Mouse (Mus musculus): ENCODE data around the gene Trp73.

The Trp73 gene

GRCm38 (mm10) chr4:154142211-154143040 lies 2.4 kb upstream of the Trp73 start, which contains the start of gene Wrap73:
Gene Wrap73 (plus strand): TSS chr4:154142372.
- DNase-seq: peak; percentile 91

DNA sequence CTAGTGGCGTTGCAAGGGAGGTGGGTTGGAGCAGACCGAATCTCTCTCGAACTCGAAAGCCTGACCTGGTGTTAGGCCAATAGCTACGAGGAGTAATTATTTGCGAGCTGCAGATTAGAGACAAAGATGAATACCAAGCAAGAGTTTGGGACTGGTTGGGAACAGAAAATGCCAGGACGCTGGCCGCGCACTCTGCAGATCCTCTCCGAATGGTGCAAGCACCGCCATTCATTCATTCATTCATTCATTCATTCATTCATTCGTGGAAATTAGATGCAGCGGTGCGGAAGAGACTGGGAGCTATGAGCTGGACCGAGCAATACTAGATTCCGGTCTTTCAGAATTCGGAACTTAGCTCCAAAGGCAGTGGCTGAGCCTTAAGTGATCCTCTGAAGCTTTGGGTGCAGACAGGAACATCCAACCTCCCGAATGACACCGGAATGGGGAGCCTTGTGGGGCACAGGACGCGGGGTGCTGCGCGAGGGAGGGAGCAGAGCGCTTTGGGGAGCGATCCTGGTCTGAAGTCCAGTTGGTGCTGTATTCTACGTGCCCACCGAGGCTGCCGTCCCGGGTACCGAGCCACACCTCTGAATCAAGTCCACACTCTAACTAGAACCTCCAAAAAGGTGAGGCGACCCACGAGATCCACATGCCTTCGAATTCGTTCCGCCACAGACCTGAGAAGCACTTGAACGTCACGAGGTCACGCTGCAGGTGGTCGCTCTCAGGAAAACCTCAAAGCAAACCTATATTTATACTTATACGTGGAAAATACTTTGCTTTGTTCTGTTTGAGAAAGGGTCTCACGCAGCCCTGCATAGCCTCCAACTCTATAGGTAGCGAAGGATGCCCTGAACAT lies 1.2 kb upstream of the Trp73 start:
- no peak for DNase-seq

- no peak for DNase-seq
Observed at GRCm38 (mm10) chr4:154140213-154141008, 403 bp upstream of the Trp73 start.

DNA sequence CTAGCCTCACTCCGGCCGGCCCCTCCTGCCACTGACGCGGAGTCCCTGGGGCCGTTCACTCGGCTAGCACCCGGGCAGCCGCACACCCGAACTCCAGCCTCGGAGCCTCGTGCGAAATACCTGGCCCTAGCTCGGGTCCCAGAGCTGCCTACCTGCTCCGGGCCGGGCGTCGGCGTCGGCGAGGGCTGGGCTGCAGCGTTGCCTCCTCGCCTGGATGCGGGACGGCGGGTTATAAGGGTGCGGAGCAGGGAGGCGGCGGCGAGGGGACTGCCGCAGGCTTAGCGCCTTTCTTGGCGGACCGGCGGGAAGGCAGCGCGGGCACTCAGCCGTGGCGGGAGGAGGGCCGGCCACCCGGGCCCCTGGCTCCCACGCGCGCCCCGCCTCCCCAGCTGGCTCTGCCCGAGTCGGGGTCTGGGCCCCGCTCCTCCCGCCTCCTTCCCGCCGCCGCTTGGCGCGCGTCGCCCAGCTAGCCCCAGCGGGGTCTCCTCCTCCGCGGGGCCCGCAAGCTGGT lies 282 bp downstream of the Trp73 start:
- DNase-seq: no peak

GRCm38 (mm10) chr4:154137139-154137538 lies 2.9 kb downstream of the Trp73 start:
- no peak for DNase-seq

DNA sequence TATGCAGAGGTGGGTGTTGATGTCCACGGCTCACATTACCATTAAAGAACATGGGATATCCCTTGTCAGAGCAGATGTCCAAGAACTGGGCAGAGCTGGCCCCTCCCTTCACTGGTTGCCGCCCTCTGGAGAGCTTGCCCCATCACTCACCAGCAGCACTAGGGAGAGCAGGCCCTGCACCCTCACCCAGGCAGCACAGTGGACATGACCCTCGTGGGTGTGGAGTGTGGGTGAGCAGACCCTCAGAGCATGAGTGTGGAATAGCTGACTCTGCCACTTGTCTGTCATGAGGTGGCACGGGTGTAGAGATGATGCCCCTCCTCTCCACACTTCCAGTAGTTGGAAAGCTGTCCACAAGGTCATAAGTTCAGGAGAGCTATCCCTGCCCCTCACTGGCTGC lies 5.2 kb downstream of the Trp73 start:
- DNase-seq: no peak

- no peak for DNase-seq
Observed at GRCm38 (mm10) chr4:154131894-154132293, 8.1 kb downstream of the Trp73 start.

GRCm38 (mm10) chr4:154129950-154130349 lies 10.1 kb downstream of the Trp73 start:
- DNase-seq: no peak

DNA sequence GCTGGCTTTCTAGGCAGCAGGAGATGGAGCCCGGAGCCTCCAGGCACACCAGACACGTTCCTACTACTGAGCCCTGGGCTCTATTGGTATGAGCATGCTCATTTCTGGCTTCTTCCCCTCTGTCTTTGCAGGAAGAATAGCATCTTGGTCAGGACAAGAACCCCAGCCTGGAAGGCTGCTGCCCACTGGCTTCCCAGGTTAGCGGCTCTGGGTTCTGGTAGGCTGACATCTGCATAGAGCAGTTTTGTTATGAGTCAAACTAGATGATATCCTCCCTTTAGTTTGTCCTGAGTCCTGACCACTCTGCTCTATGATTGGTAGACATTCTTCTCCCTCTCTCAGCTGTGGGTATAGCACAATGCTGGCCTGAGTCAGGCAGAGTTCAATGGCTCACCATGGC lies 12.7 kb downstream of the Trp73 start:
- no peak for DNase-seq

GRCm38 (mm10) chr4:154125202-154125601 lies 14.8 kb downstream of the Trp73 start:
- DNase-seq: no peak

- DNase-seq: no peak
Observed at GRCm38 (mm10) chr4:154123553-154123952, 16.5 kb downstream of the Trp73 start.

- DNase-seq: no peak
Observed at GRCm38 (mm10) chr4:154122374-154122773, 17.6 kb downstream of the Trp73 start.

GRCm38 (mm10) chr4:154121800-154122199 lies 18.2 kb downstream of the Trp73 start:
- no peak for DNase-seq

GRCm38 (mm10) chr4:154119208-154119607 lies 20.8 kb downstream of the Trp73 start:
- no peak for DNase-seq

DNA sequence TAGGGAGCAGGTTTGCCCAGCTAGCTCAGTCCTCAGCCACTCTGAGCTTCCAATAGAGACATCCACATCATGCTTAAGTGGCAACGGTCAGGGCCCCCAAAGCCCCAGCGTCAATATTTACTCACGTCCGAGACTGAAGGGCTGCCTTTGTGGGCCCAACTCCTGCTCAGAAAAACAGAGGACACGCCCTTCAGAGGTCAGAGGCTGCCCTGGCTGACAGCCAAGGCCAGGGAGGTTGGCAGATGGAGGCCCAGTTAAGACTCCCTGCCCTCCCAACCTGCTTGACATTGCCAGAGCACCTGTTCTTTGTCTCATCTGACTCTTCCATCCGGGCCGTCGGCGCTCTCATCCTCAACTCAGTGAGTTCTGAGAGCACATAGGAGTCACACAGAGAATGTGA lies 21.2 kb downstream of the Trp73 start:
- no peak for DNase-seq

DNA sequence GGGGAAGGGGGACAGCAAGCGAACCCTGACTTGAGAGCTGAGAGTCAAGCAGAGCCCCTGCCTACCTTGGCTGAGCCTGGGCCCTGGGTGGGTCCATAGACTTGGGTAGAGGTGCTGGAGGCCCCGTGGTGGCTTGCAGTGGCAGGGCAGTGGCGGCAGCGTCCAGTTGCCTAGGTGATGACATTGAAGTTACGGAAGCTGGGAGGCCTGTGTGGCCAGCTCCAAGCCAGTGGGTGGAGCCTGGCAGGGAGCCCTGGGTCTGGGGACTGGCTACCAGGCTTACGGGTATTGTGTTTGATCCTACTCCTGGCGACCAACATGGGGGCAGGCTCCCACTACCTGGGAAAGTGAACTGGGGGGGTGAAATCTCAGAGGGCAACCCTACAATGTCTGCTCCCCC lies 23.6 kb downstream of the Trp73 start:
- DNase-seq: no peak

- no peak for DNase-seq
Observed at GRCm38 (mm10) chr4:154109850-154110243, 30.2 kb downstream of the Trp73 start.

- DNase-seq: no peak
Observed at GRCm38 (mm10) chr4:154109216-154109849, 30.7 kb downstream of the Trp73 start.

DNA sequence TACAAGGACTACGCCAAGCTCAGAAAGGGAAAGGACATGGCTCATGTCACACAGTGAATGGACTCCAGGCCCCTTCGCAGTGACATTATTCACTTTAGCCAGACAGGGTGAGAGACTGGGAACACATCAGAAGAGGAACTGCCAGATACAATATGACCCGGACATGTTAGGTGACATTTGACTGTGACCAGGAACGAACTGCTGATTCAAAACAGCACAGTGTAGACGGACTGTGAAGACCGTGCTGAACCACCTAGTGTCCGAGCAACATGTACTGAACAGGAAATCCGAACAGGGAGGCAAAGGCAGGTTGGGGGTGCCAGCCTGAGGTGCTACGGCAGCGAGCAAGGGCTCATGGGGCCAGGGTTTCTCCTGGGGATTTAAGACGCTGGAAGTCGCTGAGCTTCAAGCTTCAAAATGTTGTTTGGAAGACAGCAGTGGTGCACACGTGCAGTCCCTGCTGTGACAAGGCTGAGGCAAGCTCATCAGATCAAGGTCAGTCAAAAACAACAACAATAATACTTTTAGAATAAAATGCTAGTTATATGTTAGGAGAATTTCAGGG lies 33.4 kb downstream of the Trp73 start:
- DNase-seq: no peak

DNA sequence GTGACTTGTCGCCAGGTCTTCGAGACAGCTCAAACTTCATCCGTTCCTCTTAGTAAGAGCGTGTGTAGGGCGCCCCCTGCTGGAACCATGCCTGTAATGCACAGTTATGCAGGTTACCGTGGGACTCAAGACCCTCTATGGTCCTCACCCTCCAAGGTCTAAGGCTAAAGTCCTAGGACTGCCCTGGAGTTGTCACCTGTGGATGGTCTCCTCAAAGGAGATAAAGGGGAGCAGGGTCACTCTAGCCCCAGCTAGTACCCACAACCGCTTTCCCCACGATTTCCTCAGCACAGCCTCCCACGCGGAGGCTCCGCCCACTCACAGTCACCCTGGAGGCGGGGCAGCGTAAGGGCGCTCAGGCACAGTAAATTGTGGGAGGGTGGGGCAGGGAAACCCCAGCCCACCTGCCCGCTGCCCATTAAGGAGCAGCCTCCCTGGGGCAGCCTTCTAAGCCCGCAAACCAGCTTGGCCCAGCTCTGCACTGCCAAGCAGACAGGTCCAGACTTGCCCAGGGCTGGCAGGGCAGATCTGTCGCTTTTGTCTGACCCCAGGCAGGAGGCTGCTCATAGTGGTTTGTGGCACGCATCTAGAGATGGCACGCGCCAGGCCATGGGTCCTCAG lies 34.5 kb downstream of the Trp73 start:
- DNase-seq: peak; percentile 37 to 64

- DNase-seq: no peak
Observed at GRCm38 (mm10) chr4:154103912-154104311, 36.1 kb downstream of the Trp73 start.

GRCm38 (mm10) chr4:154103386-154103785 lies 36.6 kb downstream of the Trp73 start:
- DNase-seq: no peak
